7 mouse cellular contexts compared by ENCODE assay signal in the genomic region with DNA sequence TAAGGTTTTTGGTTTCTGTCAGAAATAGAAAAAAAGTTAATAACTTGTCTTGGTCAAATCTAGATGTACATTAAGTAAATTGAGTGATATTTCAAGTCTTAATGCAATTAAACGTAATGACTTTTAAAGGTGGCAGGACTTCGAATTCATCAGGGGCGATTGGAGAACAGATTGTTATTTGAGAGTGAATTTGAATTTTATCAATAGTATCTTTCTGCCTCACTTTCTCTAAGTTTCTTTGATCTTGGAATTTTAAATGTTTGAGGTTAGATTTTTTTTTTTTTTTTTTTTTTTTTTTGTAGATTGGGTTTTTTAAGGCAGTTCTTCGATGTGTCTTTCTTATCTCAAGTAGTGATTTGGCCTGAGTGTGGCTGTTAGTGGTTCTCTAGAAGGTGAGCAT. TPM values are rescaled to one million over a fixed set of nuclear protein-coding genes. Genes with fewer than 3 reads are reported as not detected.
DNase-seq lines count a peak whose midpoint lies in the region; ATAC-seq lines count a peak whose summit lies in the region.

No protein-coding gene starts in this region.

- peaks cover 15% of the 10 kb centered on the region for H3K4me1 ChIP-seq in lung, embryonic 16.5 days (replicated peaks; ENCODE audit: control insufficient read depth, insufficient read depth, low read length)
- H3K4me1 ChIP-seq in hindbrain, embryonic 12.5 days = peaks cover 29% of the 10 kb centered on the region
- peaks cover 40% of the 10 kb centered on the region for H3K4me1 ChIP-seq in liver, embryonic 13.5 days (replicated peaks)
- H3K4me1 ChIP-seq in stomach, embryonic 16.5 days (ENCODE audit: control insufficient read depth, insufficient read depth, low read length) = peaks cover 20% of the 10 kb centered on the region

- WGBS in lung, embryonic 16.5 days = 28% methylated on average over 4 of the region's 4 CpGs
- 78% methylated on average over 4 of the region's 4 CpGs for WGBS in hindbrain, embryonic 12.5 days
- 61% methylated on average over 4 of the region's 4 CpGs for WGBS in liver, embryonic 13.5 days (ENCODE audit: insufficient replicate concordance)
- 48% methylated on average over 4 of the region's 4 CpGs for WGBS in stomach, embryonic 16.5 days

- H3K27me3 ChIP-seq in lung, embryonic 16.5 days (ENCODE audit: control insufficient read depth, insufficient read depth, low read depth, low read length) = no peaks in the 10 kb centered on the region
- no peaks in the 10 kb centered on the region for H3K27me3 ChIP-seq in hindbrain, embryonic 12.5 days
- no peaks in the 10 kb centered on the region for H3K27me3 ChIP-seq in liver, embryonic 13.5 days
- no peaks in the 10 kb centered on the region for H3K27me3 ChIP-seq in stomach, embryonic 16.5 days (ENCODE audit: control insufficient read depth, insufficient read depth, low read length)

- peaks cover 18% of the 10 kb centered on the region for H3K36me3 ChIP-seq in lung, embryonic 16.5 days (ENCODE audit: control insufficient read depth, insufficient read depth, low read length)
- H3K36me3 ChIP-seq in hindbrain, embryonic 12.5 days = peaks cover 37% of the 10 kb centered on the region
- peaks cover 46% of the 10 kb centered on the region for H3K36me3 ChIP-seq in liver, embryonic 13.5 days
- peaks cover 15% of the 10 kb centered on the region for H3K36me3 ChIP-seq in stomach, embryonic 16.5 days (ENCODE audit: control insufficient read depth, insufficient read depth, low read length)

- H3K9me3 ChIP-seq in lung, embryonic 16.5 days (ENCODE audit: control insufficient read depth, low read length) = no peaks in the 10 kb centered on the region
- H3K9me3 ChIP-seq in hindbrain, embryonic 12.5 days (replicated peaks) = no peaks in the 10 kb centered on the region
- H3K9me3 ChIP-seq in liver, embryonic 13.5 days (replicated peaks) = no peaks in the 10 kb centered on the region
- H3K9me3 ChIP-seq in stomach, embryonic 16.5 days (replicated peaks; ENCODE audit: control insufficient read depth, low read length) = no peaks in the 10 kb centered on the region

- no peak overlapping the region for H3K27ac ChIP-seq in lung, embryonic 16.5 days (ENCODE audit: low read length)
- H3K27ac ChIP-seq in hindbrain, embryonic 12.5 days = no peak overlapping the region
- H3K27ac ChIP-seq in liver, embryonic 13.5 days = no peak overlapping the region
- H3K27ac ChIP-seq in stomach, embryonic 16.5 days (ENCODE audit: low read length) = no peak overlapping the region

- H3K4me2 ChIP-seq in lung, embryonic 16.5 days (ENCODE audit: low read depth, low read length) = peak overlapping the region; percentile 75
- peak overlapping the region; percentile 71 for H3K4me2 ChIP-seq in hindbrain, embryonic 12.5 days (replicated peaks)
- H3K4me2 ChIP-seq in liver, embryonic 13.5 days = peak overlapping the region; percentile 32
- H3K4me2 ChIP-seq in stomach, embryonic 16.5 days (ENCODE audit: low read depth, low read length) = peak overlapping the region; percentile 83

- no peak for ATAC-seq in lung, embryonic 16.5 days (ENCODE audit: low read depth)
- no peak for ATAC-seq in hindbrain, embryonic 12.5 days (ENCODE audit: low FRiP score)
- ATAC-seq in liver, embryonic 13.5 days (ENCODE audit: low read depth) = no peak
- no peak for ATAC-seq in stomach, embryonic 16.5 days (ENCODE audit: insufficient read depth, low FRiP score)

- DNase-seq in lung, postnatal 25 days (ENCODE audit: low spot score) = no peak
- DNase-seq in liver, embryonic 13.5 days = no peak
- no peak for DNase-seq in right cerebral cortex, postnatal 14 days
- DNase-seq in spleen, adult 12 weeks (ENCODE audit: low spot score) = no peak

- H3K4me3 ChIP-seq in lung, embryonic 16.5 days (ENCODE audit: low read length) = no peak overlapping the region
- peak overlapping the region; percentile 97 for H3K4me3 ChIP-seq in hindbrain, embryonic 12.5 days
- peak overlapping the region; percentile 99 for H3K4me3 ChIP-seq in liver, embryonic 13.5 days (replicated peaks)
- peak overlapping the region; percentile 99 for H3K4me3 ChIP-seq in stomach, embryonic 16.5 days (replicated peaks; ENCODE audit: low read length)

- H3K9ac ChIP-seq in lung, embryonic 16.5 days (ENCODE audit: low read length) = no peak overlapping the region
- H3K9ac ChIP-seq in hindbrain, embryonic 12.5 days = no peak overlapping the region
- peak overlapping the region; percentile 100; the same call in 1 of the 2 replicates for H3K9ac ChIP-seq in liver, embryonic 13.5 days
- H3K9ac ChIP-seq in stomach, embryonic 16.5 days (ENCODE audit: low read length) = no peak overlapping the region

RNA-seq across cellular contexts. Expression of a gene that starts 2.0 kb away (rescaled TPM):
- polyA plus RNA-seq in lung, embryonic 16.5 days (2015; fragmentation: Nextera tagmentation; extraction: Ambion mirVana) = 15.2 and 16.5 TPM in 2 replicates
- 25.9 and 26.8 TPM in 2 replicates for polyA plus RNA-seq in hindbrain, embryonic 12.5 days (2016; fragmentation: Nextera tagmentation; extraction: Ambion mirVana)
- 7.2 and 8.2 TPM in 2 replicates for polyA plus RNA-seq in liver, embryonic 13.5 days (2015; fragmentation: Nextera tagmentation; extraction: Ambion mirVana)
- 10.6 and 11.5 TPM in 2 replicates for polyA plus RNA-seq in stomach, embryonic 16.5 days (2015; fragmentation: Nextera tagmentation; extraction: Ambion mirVana)

RNA-seq across cellular contexts. Expression of a gene that starts 45.0 kb away (rescaled TPM):
- polyA plus RNA-seq in lung, embryonic 16.5 days (2015; fragmentation: Nextera tagmentation; extraction: Ambion mirVana) = 0.08 and 0.29 TPM in 2 replicates
- not detected in 2 replicates for polyA plus RNA-seq in hindbrain, embryonic 12.5 days (2016; fragmentation: Nextera tagmentation; extraction: Ambion mirVana)
- 0.09 TPM in 1 of 2 replicates, not detected in the other for polyA plus RNA-seq in liver, embryonic 13.5 days (2015; fragmentation: Nextera tagmentation; extraction: Ambion mirVana)
- 0.34 and 0.49 TPM in 2 replicates for polyA plus RNA-seq in stomach, embryonic 16.5 days (2015; fragmentation: Nextera tagmentation; extraction: Ambion mirVana)

Comparison
In these comparisons a context has a peak if more than half of its experiments do, and no peak if none do; other contexts are left out.
1. H3K4me2 ChIP-seq: peak in every context shown above with its lines; median percentile 83 in stomach, embryonic 16.5 days; 75 in lung, embryonic 16.5 days; 71 in hindbrain, embryonic 12.5 days; 32 in liver, embryonic 13.5 days.